Mouse (Mus musculus) brain, embryonic 14.5 days (tissue): ENCODE data around the gene Klk4.

ENCODE experiments used
- CTCF ChIP-seq: fragments of 200-500 bp; IDR thresholded peaks from 2 replicates; pipeline ENCODE4 v1.5.1; 2012; ENCODE audit warnings: inconsistent platforms, mild to moderate bottlenecking, moderate library complexity, borderline replicate concordance; ENCODE audit not compliant: insufficient read depth, insufficient read length; ENCODE audit errors: extremely low read depth
- POLR2A ChIP-seq: fragments of 200-500 bp; IDR thresholded peaks from 2 replicates; pipeline ENCODE4 v1.6.1; 2012; ENCODE audit warnings: mild to moderate bottlenecking, inconsistent platforms, borderline replicate concordance; ENCODE audit not compliant: poor library complexity, insufficient read depth, insufficient read length, severe bottlenecking; ENCODE audit errors: extremely low read depth

GRCm38 (mm10) chr7:43932337-43932736, 51.4 kb downstream of the Klk4 start:
- TF ChIP-seq POLR2A (no peak), CTCF (no peak)
